Mouse (Mus musculus) embryonic fibroblast, embryonic 13.5 days (primary cell): ENCODE data around the gene Lrrc51.
"Not testable (repeated sequence)": the region's sequence is repeated elsewhere in the genome, so short reads cannot be mapped to it uniquely, and the experiment has no call there.

ENCODE experiments used
- CTCF ChIP-seq: IDR thresholded peaks from 2 replicates; pipeline ENCODE4 v1.5.1; 2011; ENCODE audit warnings: mild to moderate bottlenecking, control low read depth, low read length, moderate library complexity, borderline replicate concordance; ENCODE audit not compliant: insufficient read depth
- POLR2A ChIP-seq: IDR thresholded peaks from 2 replicates; pipeline ENCODE4 v1.6.1; 2011; ENCODE audit warnings: low read depth, mild to moderate bottlenecking, control low read depth, low read length, moderate library complexity

DNA sequence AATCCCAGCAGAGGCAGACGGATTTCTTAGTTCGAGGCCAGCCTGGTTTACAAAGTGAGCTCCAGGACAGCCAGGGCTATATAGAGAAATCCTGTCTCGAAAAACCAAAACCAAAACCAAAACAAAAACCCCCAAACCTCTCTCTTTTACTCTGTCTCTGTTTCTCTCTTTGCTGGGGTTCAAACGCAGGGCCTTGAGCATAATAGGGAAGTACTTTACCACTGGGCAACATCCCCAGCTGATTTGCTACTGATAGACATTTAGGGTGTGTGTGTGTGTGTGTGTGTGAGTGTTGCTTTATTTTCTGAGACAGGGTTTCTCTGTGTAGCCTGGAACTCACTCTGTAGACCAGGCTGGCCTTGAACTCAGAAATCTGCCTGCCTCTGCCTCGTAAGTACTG, 15.3 kb upstream of the Lrrc51 start:
- not testable (repeated sequence) for TF ChIP-seq CTCF, POLR2A
